Mouse (Mus musculus) stomach, postnatal 0 days (tissue): ENCODE measurements around the gene Rgl3.

Experiments used
- CTCF ChIP-seq: IDR thresholded peaks from 2 replicates; pipeline ENCODE4 v1.5.1; 2016; ENCODE audit warnings: antibody characterized with exemption, low read depth, mild to moderate bottlenecking, moderate library complexity
- EP300 ChIP-seq: optimal IDR thresholded peaks from 2 replicates; pipeline ENCODE3; 2016; ENCODE audit warnings: antibody characterized with exemption

- TF ChIP-seq EP300 (no peak), CTCF (0 out of 2 replicates have a peak, but pooled peaks have one; percentile 2)
These were observed 63.7 kb downstream of the Rgl3 start for GRCm38 (mm10) chr9:21925506-21925905.
